ENCODE assay signal across 8 mouse cellular contexts in genomic region chr11:98148551-98149301, GRCm38 (mm10). TPM values are rescaled to one million over a fixed set of nuclear protein-coding genes. Genes with fewer than 3 reads are reported as not detected.
DNase-seq lines count a peak whose midpoint lies in the region; ATAC-seq and TF ChIP-seq lines count a peak whose summit lies in the region.

No protein-coding gene starts in this region.

- WGBS in embryonic facial prominence, embryonic 15.5 days, result 1% methylated on average over 45 of the region's 45 CpGs
- WGBS in heart, embryonic 15.5 days, result 3% methylated on average over 45 of the region's 45 CpGs
- 1% methylated on average over 45 of the region's 45 CpGs for WGBS in macrophage (ENCODE audit: missing documents)

- in situ Hi-C loops in Patski (cut with MboI; ENCODE audit: low pct_unique_long_range_greater_than_20kb), result no loop called here

- H3K36me3 ChIP-seq in E14TG2a.4 (ENCODE audit: insufficient read depth, low read length) (peaks cover 19% of the 10 kb centered on the region), macrophage (ENCODE audit: inconsistent target) (no peaks in the 10 kb centered on the region)
- peaks cover 2% of the 10 kb centered on the region; the same call in 1 of the 2 replicates for H3K36me3 ChIP-seq in embryonic facial prominence, embryonic 15.5 days
- no peaks in the 10 kb centered on the region for H3K36me3 ChIP-seq in heart, embryonic 15.5 days

- H3K4me3 ChIP-seq in E14TG2a.4 (replicated peaks; ENCODE audit: low read length), result peak overlapping the region; percentile 100
- peak overlapping the region; percentile 80 for H3K4me3 ChIP-seq in embryonic facial prominence, embryonic 15.5 days (replicated peaks)
- peak overlapping the region; percentile 68 for H3K4me3 ChIP-seq in heart, embryonic 15.5 days
- peak overlapping the region; percentile 60 for H3K4me3 ChIP-seq in macrophage (ENCODE audit: inconsistent target)

- TF ChIP-seq CTCF in E14TG2a.4 (conservative IDR thresholded peaks at IDR 0.05; ENCODE audit: low read length), result no peak
- TF ChIP-seq CTCF in Patski (IDR thresholded peaks at IDR 0.05), result no peak

- H3K27ac ChIP-seq in embryonic facial prominence, embryonic 15.5 days (replicated peaks), result peak overlapping the region; percentile 91
- H3K27ac ChIP-seq in heart, embryonic 15.5 days, result peak overlapping the region; percentile 92
- peak overlapping the region; percentile 47 for H3K27ac ChIP-seq in macrophage

- H3K27me3 ChIP-seq in E14TG2a.4 (ENCODE audit: insufficient read depth, low read length), result no peaks in the 10 kb centered on the region
- no peaks in the 10 kb centered on the region for H3K27me3 ChIP-seq in Patski
- H3K27me3 ChIP-seq in embryonic facial prominence, embryonic 15.5 days, result no peaks in the 10 kb centered on the region
- H3K27me3 ChIP-seq in heart, embryonic 15.5 days, result no peaks in the 10 kb centered on the region

- peak overlapping the region; percentile 73 for H3K9ac ChIP-seq in embryonic facial prominence, embryonic 15.5 days
- H3K9ac ChIP-seq in heart, embryonic 15.5 days, result peak overlapping the region; percentile 82

- CTCF ChIA-PET in Patski (lab: Charles Lee), result interaction anchor here (1.6 kb wide), 1 partner anchor 117 kb away, joined by 3 read pairs; no protein-coding TSS in a partner anchor

- peaks cover 48% of the 10 kb centered on the region for H3K79me2 ChIP-seq in macrophage (ENCODE audit: inconsistent target)

- peaks cover 44% of the 10 kb centered on the region for H3K4me1 ChIP-seq in E14TG2a.4 (replicated peaks; ENCODE audit: low read depth, low read length)
- peaks cover 14% of the 10 kb centered on the region for H3K4me1 ChIP-seq in embryonic facial prominence, embryonic 15.5 days
- H3K4me1 ChIP-seq in heart, embryonic 15.5 days (replicated peaks), result peaks cover 16% of the 10 kb centered on the region

- peak overlapping the region; percentile 89 for H3K4me2 ChIP-seq in embryonic facial prominence, embryonic 15.5 days (replicated peaks)
- peak overlapping the region; percentile 94 for H3K4me2 ChIP-seq in heart, embryonic 15.5 days

- ATAC-seq in Patski, result peak; percentile 17
- no peak for ATAC-seq in embryonic facial prominence, embryonic 15.5 days (ENCODE audit: insufficient number of reproducible peaks, low FRiP score, low TSS enrichment, low read depth)
- peak; percentile 21; the same call in 1 of the 2 replicates for ATAC-seq in heart, embryonic 15.5 days (replicated peaks; ENCODE audit: insufficient number of reproducible peaks, insufficient read depth, low FRiP score, low read depth)

- POLR2A ChIA-PET in Patski (lab: Charles Lee), result interaction anchor here (0.6 kb wide), 1 partner anchor 383 kb away, joined by 4 read pairs; no protein-coding TSS in a partner anchor

- DNase-seq in Patski (ENCODE audit: low read depth, low spot score), result no peak
- peak; percentile 26 to 31 for DNase-seq in layer of hippocampus, postnatal 36 days
- peak; percentile 56 to 65 for DNase-seq in right cerebral cortex, postnatal 10 days (ENCODE audit: low spot score in 2 of 2)
- no peak for DNase-seq in cerebellum, adult 11-12 months

- H3K9me3 ChIP-seq in E14TG2a.4 (ENCODE audit: low read length), result no peaks in the 10 kb centered on the region
- H3K9me3 ChIP-seq in embryonic facial prominence, embryonic 15.5 days (replicated peaks), result no peaks in the 10 kb centered on the region
- H3K9me3 ChIP-seq in heart, embryonic 15.5 days (replicated peaks), result no peaks in the 10 kb centered on the region

RNA-seq across cellular contexts. Expression of gene Fbxl20, which starts 1.5 kb away (rescaled TPM):
- polyA plus RNA-seq in Patski (2021), result 21.8 TPM
- 22.0 and 24.0 TPM in 2 replicates for polyA plus RNA-seq in embryonic facial prominence, embryonic 15.5 days (2015; fragmentation: Nextera tagmentation; extraction: Ambion mirVana)
- 13.0 and 13.8 TPM in 2 replicates for polyA plus RNA-seq in heart, embryonic 15.5 days (2015; fragmentation: Nextera tagmentation; extraction: Ambion mirVana)
- total RNA-seq in layer of hippocampus, postnatal 36 days (2021), result 10 to 100 TPM; 36.5 TPM
- total RNA-seq in macrophage (2018; cell fraction: chromatin; rRNA removed), result 100 to 1,000 TPM in 5 of 26 experiments, 10 to 100 TPM in 21; 11.8 to 167 (median 73.9) TPM
- 10 to 100 TPM in 18 of 26 experiments, 1 to 10 TPM in 8; 6.1 to 26.5 (median 12.5) TPM for total RNA-seq in macrophage (2018; cell fraction: cytosol; rRNA removed)
- total RNA-seq in macrophage (2018; cell fraction: nucleus; rRNA removed), result 100 to 1,000 TPM in 1 of 26 experiments, 10 to 100 TPM in 25; 12.2 to 102 (median 33.8) TPM
- polyA plus RNA-seq in macrophage (2018), result 6.5 to 19.0 TPM (median 13.4 TPM) in 3 replicates

RNA-seq across cellular contexts. Expression of gene Med1, which starts 44.4 kb away (rescaled TPM):
- 23.9 TPM for polyA plus RNA-seq in Patski (2021)
- 57.9 and 59.1 TPM in 2 replicates for polyA plus RNA-seq in embryonic facial prominence, embryonic 15.5 days (2015; fragmentation: Nextera tagmentation; extraction: Ambion mirVana)
- 44.3 and 45.7 TPM in 2 replicates for polyA plus RNA-seq in heart, embryonic 15.5 days (2015; fragmentation: Nextera tagmentation; extraction: Ambion mirVana)
- total RNA-seq in layer of hippocampus, postnatal 36 days (2021), result 10 to 100 TPM; 53.8 to 55.9 TPM
- 100 to 1,000 TPM in 2 of 26 experiments, 10 to 100 TPM in 24; 51.8 to 108 (median 77.9) TPM for total RNA-seq in macrophage (2018; cell fraction: chromatin; rRNA removed)
- 10 to 100 TPM; 33.2 to 51.2 (median 38.1) TPM for total RNA-seq in macrophage (2018; cell fraction: cytosol; rRNA removed)
- 10 to 100 TPM; 53.6 to 98.9 (median 68.1) TPM for total RNA-seq in macrophage (2018; cell fraction: nucleus; rRNA removed)
- polyA plus RNA-seq in macrophage (2018), result 19.0 to 20.5 TPM (median 19.3 TPM) in 3 replicates

RNA-seq across cellular contexts. Expression of gene Cdk12, which starts 54.1 kb away (rescaled TPM):
- polyA plus RNA-seq in Patski (2021) (24.8 TPM), macrophage (2018) (15.1 to 22.0 TPM (median 19.2 TPM) in 3 replicates)
- 9.9 and 10.6 TPM in 2 replicates for polyA plus RNA-seq in embryonic facial prominence, embryonic 15.5 days (2015; fragmentation: Nextera tagmentation; extraction: Ambion mirVana)
- polyA plus RNA-seq in heart, embryonic 15.5 days (2015; fragmentation: Nextera tagmentation; extraction: Ambion mirVana), result 6.1 and 7.0 TPM in 2 replicates
- 10 to 100 TPM; 40.9 to 41.1 TPM for total RNA-seq in layer of hippocampus, postnatal 36 days (2021)
- 100 to 1,000 TPM; 208 to 520 (median 259) TPM for total RNA-seq in macrophage (2018; cell fraction: chromatin; rRNA removed)
- total RNA-seq in macrophage (2018; cell fraction: cytosol; rRNA removed), result 10 to 100 TPM; 32.6 to 88.4 (median 41.6) TPM
- 100 to 1,000 TPM in 25 of 26 experiments, 10 to 100 TPM in 1; 99.5 to 296 (median 191) TPM for total RNA-seq in macrophage (2018; cell fraction: nucleus; rRNA removed)

Comparison
In these comparisons a context has a peak if more than half of its experiments do, and no peak if none do; other contexts are left out.
1. DNase-seq: peak in layer of hippocampus, postnatal 36 days (2 of 2) and right cerebral cortex, postnatal 10 days (2 of 2); none in Patski (single experiment) and cerebellum, adult 11-12 months (single experiment).
2. Peak in every context shown above with its lines, with median percentiles within 50 percentile points of each other: H3K4me3 ChIP-seq and H3K27ac ChIP-seq.